Mouse (Mus musculus) neural tube, embryonic 11.5 days (tissue): ENCODE results near the gene Myh3. TPM values are rescaled to one million over a fixed set of nuclear protein-coding genes. Genes with fewer than 3 reads are reported as not detected.

ENCODE experiments used
- ATAC-seq: fragments of 200-750 bp; cut with Nextera tagmentation; 2 replicates; pipeline ENCODE4 v1.8.0; 2017; ENCODE audit warnings: moderate number of reproducible peaks, mild to moderate bottlenecking, moderate TSS enrichment, moderate library complexity; ENCODE audit not compliant: insufficient read depth, low FRiP score, low TSS enrichment
- DNase-seq: peaks from one replicate; pipeline ENCODE4 v3.0.0-alpha.2; 2015; ENCODE audit warnings: low spot score
- H3K27ac ChIP-seq: fragments of 300-500 bp; sonication (generic); 2 replicates; pipeline ENCODE4 v1.5.1; 2014; ENCODE audit warnings: low read depth, mild to moderate bottlenecking, low read length
- H3K27me3 ChIP-seq: fragments of 300-500 bp; sonication (generic); 2 replicates; pipeline ENCODE4 v1.6.1; 2014; ENCODE audit warnings: mild to moderate bottlenecking, low read length, mixed read lengths; ENCODE audit not compliant: control insufficient read depth, insufficient read depth
- H3K36me3 ChIP-seq: fragments of 300-500 bp; sonication (generic); 2 replicates; pipeline ENCODE4 v1.6.1; 2014; ENCODE audit warnings: mild to moderate bottlenecking, low read length, moderate library complexity, mixed read lengths; ENCODE audit not compliant: control insufficient read depth, insufficient read depth
- H3K4me1 ChIP-seq: fragments of 300-500 bp; sonication (generic); 2 replicates; pipeline ENCODE4 v1.6.1; 2014; ENCODE audit warnings: low read length, mixed read lengths; ENCODE audit not compliant: control insufficient read depth, insufficient read depth
- H3K4me2 ChIP-seq: fragments of 300-500 bp; sonication (generic); 2 replicates; pipeline ENCODE4 v1.6.1; 2014; ENCODE audit warnings: low read depth, mild to moderate bottlenecking, moderate library complexity
- H3K4me3 ChIP-seq: fragments of 300-500 bp; sonication (generic); 2 replicates; pipeline ENCODE4 v1.5.1; 2014; ENCODE audit warnings: low read depth, low read length
- H3K9ac ChIP-seq: fragments of 300-500 bp; sonication (generic); 2 replicates; pipeline ENCODE4 v1.6.1; 2014; ENCODE audit warnings: mild to moderate bottlenecking, low read length
- H3K9me3 ChIP-seq: fragments of 300-500 bp; sonication (generic); 2 replicates; pipeline ENCODE4 v1.6.1; 2016; ENCODE audit warnings: low read length; ENCODE audit not compliant: control insufficient read depth
- WGBS: fragments of 180-500 bp; shearing (Covaris S2); extraction: QIAGEN DNeasy Blood & Tissue Kit; methylation state at CpG from one replicate; pipeline ENCODE4 v1.1.7; 2014; 5-methylcytosine and 5-hydroxymethylcytosine counted together
- polyA plus RNA-seq: library from polyadenylated mRNA; unstranded; fragments of >200 nt; fragmentation: Nextera tagmentation; extraction: Ambion mirVana; gene quantifications from 2 replicates; pipeline ENCODE4 v1.2.1, GENCODE M21; 2014

The Myh3 gene
- polyA plus RNA-seq, 1 experiment from 2014 or later, result 29.9 TPM

- Histone ChIP-seq H3K4me2 (no peak overlapping the region), H3K36me3 (no peaks in the 10 kb centered on the region)
- no peak for DNase-seq
These were observed 26.1 kb downstream of the Myh3 start for GRCm38 (mm10) chr11:67104242-67104641.

GRCm38 (mm10) chr11:67104714-67105113 is 26.6 kb downstream of the Myh3 start:
- Histone ChIP-seq H3K4me2 (no peak overlapping the region), H3K27ac (no peak overlapping the region), H3K9ac (no peak overlapping the region), H3K9me3 (no peaks in the 10 kb centered on the region), H3K4me1 (no peaks in the 10 kb centered on the region), H3K27me3 (no peaks in the 10 kb centered on the region), H3K36me3 (no peaks in the 10 kb centered on the region), H3K4me3 (no peak overlapping the region)
- WGBS, result 64% methylated on average over 11 of the region's 11 CpGs
- ATAC-seq, result no peak
- DNase-seq, result no peak

More at GRCm38 (mm10) chr11:67104242-67104641, 26.1 kb downstream of the Myh3 start:
- Histone ChIP-seq H3K4me3 (no peak overlapping the region), H3K27me3 (no peaks in the 10 kb centered on the region), H3K9ac (no peak overlapping the region), H3K27ac (no peak overlapping the region), H3K9me3 (no peaks in the 10 kb centered on the region), H3K4me1 (no peaks in the 10 kb centered on the region)
- WGBS, result 86% methylated on average over 1 of the region's 1 CpGs
- ATAC-seq, result no peak

GRCm38 (mm10) chr11:67105689-67106088 is 27.6 kb downstream of the Myh3 start:
- no peaks in the 10 kb centered on the region for H3K36me3 ChIP-seq
- H3K27ac ChIP-seq, result no peak overlapping the region
- H3K4me2 ChIP-seq, result no peak overlapping the region
- WGBS, result 40% methylated on average over 4 of the region's 4 CpGs
- H3K9me3 ChIP-seq, result no peaks in the 10 kb centered on the region
- DNase-seq, result no peak
- no peaks in the 10 kb centered on the region for H3K4me1 ChIP-seq
- H3K9ac ChIP-seq, result no peak overlapping the region
- ATAC-seq, result peak; percentile 59; the same call in 1 of the 2 replicates
- no peak overlapping the region for H3K4me3 ChIP-seq
- no peaks in the 10 kb centered on the region for H3K27me3 ChIP-seq

- Histone ChIP-seq H3K27ac (no peak overlapping the region), H3K9me3 (no peaks in the 10 kb centered on the region)
These were observed 28.9 kb downstream of the Myh3 start for GRCm38 (mm10) chr11:67106973-67107372.

GRCm38 (mm10) chr11:67110168-67110948 is 32.3 kb downstream of the Myh3 start:
- H3K4me2 ChIP-seq, result no peak overlapping the region
- ATAC-seq, result no peak
- 29% methylated on average over 5 of the region's 5 CpGs for WGBS
- DNase-seq, result peak; percentile 74
- H3K9me3 ChIP-seq, result no peaks in the 10 kb centered on the region
- no peaks in the 10 kb centered on the region for H3K4me1 ChIP-seq
- no peak overlapping the region for H3K9ac ChIP-seq
- no peaks in the 10 kb centered on the region for H3K36me3 ChIP-seq
- H3K27me3 ChIP-seq, result no peaks in the 10 kb centered on the region
- no peak overlapping the region for H3K27ac ChIP-seq
- no peak overlapping the region for H3K4me3 ChIP-seq

More at GRCm38 (mm10) chr11:67106973-67107372, 28.9 kb downstream of the Myh3 start:
- DNase-seq (no peak), ATAC-seq (no peak)
- Histone ChIP-seq H3K4me1 (no peaks in the 10 kb centered on the region), H3K36me3 (no peaks in the 10 kb centered on the region), H3K4me3 (no peak overlapping the region), H3K27me3 (no peaks in the 10 kb centered on the region), H3K9ac (no peak overlapping the region), H3K4me2 (no peak overlapping the region)
- WGBS, result 87% methylated on average over 10 of the region's 10 CpGs

GRCm38 (mm10) chr11:67112019-67112850 is 34.1 kb downstream of the Myh3 start:
- Histone ChIP-seq H3K36me3 (no peaks in the 10 kb centered on the region), H3K4me3 (no peak overlapping the region), H3K27me3 (no peaks in the 10 kb centered on the region), H3K9me3 (no peaks in the 10 kb centered on the region), H3K9ac (no peak overlapping the region), H3K4me2 (no peak overlapping the region), H3K27ac (no peak overlapping the region), H3K4me1 (no peaks in the 10 kb centered on the region)
- ATAC-seq, result peak; percentile 48; the same call in 1 of the 2 replicates
- 34% methylated on average over 11 of the region's 11 CpGs for WGBS
- peak; percentile 83 for DNase-seq

GRCm38 (mm10) chr11:67112851-67113202 is 34.7 kb downstream of the Myh3 start:
- H3K4me2 ChIP-seq, result no peak overlapping the region
- peak; percentile 31; the same call in 1 of the 2 replicates for ATAC-seq

GRCm38 (mm10) chr11:67113381-67113780 is 35.3 kb downstream of the Myh3 start:
- Histone ChIP-seq H3K27me3 (no peaks in the 10 kb centered on the region), H3K4me2 (no peak overlapping the region), H3K36me3 (no peaks in the 10 kb centered on the region), H3K4me1 (no peaks in the 10 kb centered on the region), H3K9me3 (no peaks in the 10 kb centered on the region), H3K9ac (no peak overlapping the region), H3K27ac (no peak overlapping the region), H3K4me3 (no peak overlapping the region)
- ATAC-seq (no peak), DNase-seq (no peak)
- 91% methylated on average over 6 of the region's 6 CpGs for WGBS

More at GRCm38 (mm10) chr11:67112851-67113202, 34.7 kb downstream of the Myh3 start:
- Histone ChIP-seq H3K36me3 (no peaks in the 10 kb centered on the region), H3K9me3 (no peaks in the 10 kb centered on the region), H3K9ac (no peak overlapping the region), H3K4me3 (no peak overlapping the region), H3K27ac (no peak overlapping the region), H3K4me1 (no peaks in the 10 kb centered on the region), H3K27me3 (no peaks in the 10 kb centered on the region)
- peak; percentile 83 for DNase-seq
- 40% methylated on average over 11 of the region's 11 CpGs for WGBS
